Mouse (Mus musculus) gastrocnemius, postnatal 14 days (tissue): ENCODE measurements around the gene Pik3cg. TPM values are rescaled to one million over a fixed set of nuclear protein-coding genes. Genes with fewer than 3 reads are reported as not detected.

Experiments used
- DNase-seq: peaks from one replicate; pipeline ENCODE4 v3.0.0; 2021; ENCODE audit warnings: mixed read lengths
- intact Hi-C: fragments of 180-260 bp; cut with DNase I; formaldehyde crosslinking; loops from one replicate; pipeline ENCODE4 v1.15.1; 2025; ENCODE audit warnings: low total_unique reads
- total RNA-seq, 2 experiments: library from RNA; stranded (reverse); gene quantifications; 2 replicates each; pipeline ENCODE4 v1.2.3; 2021

Gene Pik3cg
- total RNA-seq, 2 experiments from 2014 or later: 1.5 TPM

DNA sequence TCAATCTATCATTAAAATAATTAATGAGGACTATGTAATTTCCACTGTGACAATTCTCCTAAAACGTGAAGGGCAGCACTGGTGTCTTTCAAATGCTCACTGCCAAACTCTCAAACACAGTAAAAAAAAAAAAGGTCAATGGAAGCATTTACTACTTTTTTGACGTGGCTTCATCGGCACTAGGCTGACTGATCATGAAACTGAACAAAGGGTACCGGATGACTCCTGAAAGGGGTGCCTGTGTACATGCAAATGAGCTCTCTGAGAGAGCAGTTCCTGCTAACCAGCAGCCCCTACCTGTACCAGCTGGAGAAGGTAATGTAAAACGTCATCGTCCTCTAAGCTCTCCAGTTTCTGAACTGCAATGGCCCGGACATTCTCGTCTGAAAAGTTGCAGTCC is 4.8 kb downstream of the Pik3cg start:
- DNase-seq: no peak
- intact Hi-C loops: no loop called here

DNA sequence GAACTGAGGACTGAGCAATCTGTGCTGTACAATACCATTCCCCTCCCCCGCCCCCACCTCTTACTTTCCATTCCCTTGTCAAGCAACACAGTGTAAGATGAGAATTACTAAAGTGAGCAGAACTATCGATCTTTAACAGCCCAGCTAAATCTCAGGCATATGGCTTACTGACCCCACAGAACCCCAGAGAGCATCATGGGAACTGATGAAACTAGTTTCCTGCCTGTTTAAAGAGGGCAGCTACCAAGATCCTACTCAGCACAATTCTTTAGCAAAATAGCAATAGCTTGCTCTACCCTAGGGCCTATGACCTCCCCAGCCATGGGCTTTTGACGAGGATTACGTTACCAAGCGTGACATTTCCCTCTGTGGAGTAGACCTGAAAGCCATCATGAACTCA is 5.9 kb downstream of the Pik3cg start:
- intact Hi-C loops: no loop called here
- no peak for DNase-seq

DNA sequence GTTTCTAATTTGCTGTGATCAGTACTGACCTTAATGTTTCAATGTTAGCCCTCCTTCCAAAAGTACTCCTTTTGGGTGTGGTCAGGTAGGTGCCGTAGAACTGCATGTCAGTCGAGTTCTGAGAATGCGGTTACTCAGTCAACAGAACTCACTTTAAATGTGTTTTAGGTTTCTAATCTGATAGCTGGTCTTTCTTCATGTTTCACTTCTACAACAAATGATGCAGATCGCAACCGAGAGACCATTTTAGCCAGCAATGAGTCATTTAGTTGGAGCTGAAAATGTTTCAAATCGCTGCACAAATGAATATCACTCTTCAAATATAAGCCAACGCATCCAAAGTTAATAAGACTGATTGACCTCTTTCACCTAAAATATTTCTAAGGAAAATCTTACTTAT is 6.5 kb downstream of the Pik3cg start:
- intact Hi-C loops: no loop called here
- no peak for DNase-seq

DNA sequence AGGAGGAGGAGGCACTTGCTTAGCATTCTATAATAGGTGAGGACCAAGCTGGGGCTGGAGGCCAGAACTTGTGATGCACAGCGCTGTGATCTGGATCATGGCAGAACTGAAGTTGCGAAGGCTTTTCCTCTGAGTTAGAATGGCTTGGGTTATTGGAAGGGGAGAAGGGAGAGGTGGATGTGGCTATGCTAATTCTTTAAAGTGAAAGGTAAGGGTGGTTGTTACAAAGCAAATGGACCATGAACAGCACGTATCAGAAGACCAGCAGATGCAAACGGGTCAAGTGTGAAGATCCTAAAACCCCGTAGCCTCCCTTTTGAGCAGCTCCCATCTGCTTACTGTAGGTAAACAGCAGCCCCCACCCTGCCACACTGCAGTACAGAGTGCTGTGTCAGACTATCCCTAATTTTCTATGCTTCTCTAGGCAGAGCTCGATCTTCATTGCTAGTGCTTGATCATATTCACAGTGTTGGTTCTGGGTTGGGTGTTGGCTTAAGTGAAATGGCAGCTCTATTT is 7.3 kb downstream of the Pik3cg start:
- no peak for DNase-seq
- intact Hi-C loops: no loop called here

DNA sequence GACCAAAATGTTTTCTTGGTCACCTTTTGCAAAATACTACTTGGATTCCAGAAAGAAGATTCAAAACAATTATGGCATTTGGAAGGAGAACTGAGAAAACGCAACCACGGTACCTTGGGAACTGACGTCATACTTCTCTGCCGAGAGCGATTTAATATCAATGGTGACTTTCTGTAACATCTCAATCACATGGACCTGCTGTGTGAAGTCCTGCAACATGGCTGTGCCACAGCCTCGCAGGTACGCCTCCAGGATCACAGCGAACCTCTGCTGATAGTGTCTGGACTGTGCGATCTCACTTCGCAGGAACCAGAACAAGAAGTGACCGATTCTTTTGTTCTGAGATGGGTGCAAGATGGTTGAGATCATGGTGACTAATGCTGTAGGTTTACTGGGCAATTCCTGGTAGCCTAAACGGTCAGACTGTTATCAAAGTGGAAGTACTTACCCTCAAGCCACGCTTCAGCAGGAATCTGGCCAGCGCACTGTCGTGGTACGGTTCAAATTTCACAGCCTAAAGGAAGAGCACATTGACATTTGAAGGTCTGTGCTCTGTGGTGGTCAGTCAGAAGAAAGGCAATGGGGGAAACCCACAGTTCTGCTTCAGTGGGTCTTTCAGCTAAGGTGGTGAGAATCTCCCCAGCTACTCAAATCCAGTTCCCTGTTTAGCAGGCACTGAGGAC is 7.9 kb downstream of the Pik3cg start:
- DNase-seq: no peak
- intact Hi-C loops: no loop called here

DNA sequence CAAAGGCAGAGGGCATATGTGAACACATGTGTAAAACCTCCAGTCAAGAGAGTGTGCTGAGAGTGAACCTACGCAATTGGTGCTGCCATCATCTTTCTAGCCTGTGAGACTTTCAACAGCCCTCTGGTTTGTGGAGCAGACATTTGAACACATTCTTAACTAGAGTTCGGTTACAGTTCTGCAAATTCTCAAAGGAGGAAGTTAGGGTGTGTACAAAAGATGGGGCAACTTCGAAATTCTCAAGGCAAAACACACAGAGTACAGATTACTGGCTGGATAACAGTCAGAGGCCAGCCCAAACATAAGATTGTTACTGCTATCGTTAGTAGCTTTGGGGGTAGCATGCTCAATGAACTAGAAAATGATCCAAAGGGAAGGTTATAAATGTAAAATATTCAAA is 9.0 kb downstream of the Pik3cg start:
- intact Hi-C loops: no loop called here
- no peak for DNase-seq

DNA sequence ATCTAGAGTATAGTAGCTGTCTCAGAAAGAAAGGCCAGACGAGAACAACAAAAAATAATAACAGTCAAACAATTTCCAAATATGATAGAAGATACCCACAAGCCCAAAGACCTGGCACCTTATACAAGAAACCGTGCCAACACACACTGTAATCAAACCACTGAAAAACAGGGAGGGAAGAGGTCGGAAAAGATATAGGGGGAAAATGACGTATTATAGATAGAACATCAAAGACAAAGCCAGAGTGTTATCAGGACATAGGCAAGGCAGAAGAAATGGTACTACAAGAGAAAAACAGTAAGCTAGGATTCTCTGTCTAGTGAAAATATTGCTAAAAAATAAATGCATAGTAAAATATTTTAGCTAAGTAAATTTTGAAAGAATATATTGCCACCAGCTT is 10.4 kb downstream of the Pik3cg start:
- DNase-seq: no peak
- intact Hi-C loops: no loop called here

DNA sequence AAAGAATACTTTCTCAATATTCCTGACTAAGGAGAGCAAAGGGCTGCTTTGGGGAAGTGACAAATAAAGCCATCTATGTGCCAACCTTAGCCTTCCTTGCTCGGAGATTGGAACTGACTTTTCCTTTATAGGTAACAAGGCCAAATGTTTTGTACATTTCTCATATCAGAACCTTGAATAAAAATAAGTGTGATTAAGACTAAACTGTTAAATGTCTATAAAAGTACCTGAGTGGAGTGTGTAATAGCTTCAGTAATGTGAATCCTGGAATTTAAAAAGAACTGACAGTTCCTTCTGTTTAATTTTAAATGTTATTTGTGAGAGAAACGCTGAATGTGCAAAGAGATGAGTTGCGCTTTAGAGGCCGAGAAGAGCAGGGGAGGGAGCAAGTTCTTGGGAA is 13.5 kb downstream of the Pik3cg start:
- intact Hi-C loops: no loop called here

DNA sequence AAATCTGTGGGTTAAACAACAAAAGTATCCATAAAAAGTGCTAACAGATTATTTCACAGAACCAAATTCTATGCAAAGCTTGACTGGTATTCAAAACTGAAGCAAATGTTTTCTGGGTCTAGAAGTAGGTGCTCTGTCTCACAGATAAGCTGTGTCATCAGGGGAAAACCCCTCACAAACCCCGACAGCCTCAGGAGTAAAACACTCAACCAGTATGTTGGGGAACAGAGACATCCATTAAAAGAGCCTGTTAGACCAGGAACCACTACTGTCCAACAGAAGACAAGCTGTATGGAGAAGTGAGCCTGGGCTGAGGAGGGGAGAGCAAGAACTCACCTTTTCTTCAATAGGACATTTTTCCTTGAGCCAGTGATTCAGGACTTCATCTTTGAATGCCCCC is 14.1 kb downstream of the Pik3cg start:
- no peak for DNase-seq
- intact Hi-C loops: no loop called here

More for the DNA sequence above, 13.5 kb downstream of the Pik3cg start:
- no peak for DNase-seq

DNA sequence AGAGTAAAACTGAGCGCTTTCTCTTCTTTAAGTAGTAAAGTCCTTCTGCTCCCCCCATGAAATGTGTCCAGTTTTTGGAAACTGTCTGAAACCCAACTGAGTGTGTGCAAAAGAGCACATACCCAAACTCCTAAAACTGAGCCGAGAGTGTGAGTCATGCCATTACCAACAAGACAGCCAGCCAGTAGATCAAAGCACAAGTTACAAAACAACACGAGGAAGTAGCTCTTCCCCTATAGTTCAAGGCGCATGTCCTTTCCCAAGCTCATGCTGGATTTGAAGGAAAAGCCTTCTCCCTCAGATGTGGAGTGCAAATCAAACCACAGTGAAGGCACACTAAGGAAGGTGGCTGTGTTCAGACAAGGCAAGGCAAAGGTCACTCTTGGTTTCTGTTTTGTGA is 17.5 kb downstream of the Pik3cg start:
- intact Hi-C loops: no loop called here
- no peak for DNase-seq

DNA sequence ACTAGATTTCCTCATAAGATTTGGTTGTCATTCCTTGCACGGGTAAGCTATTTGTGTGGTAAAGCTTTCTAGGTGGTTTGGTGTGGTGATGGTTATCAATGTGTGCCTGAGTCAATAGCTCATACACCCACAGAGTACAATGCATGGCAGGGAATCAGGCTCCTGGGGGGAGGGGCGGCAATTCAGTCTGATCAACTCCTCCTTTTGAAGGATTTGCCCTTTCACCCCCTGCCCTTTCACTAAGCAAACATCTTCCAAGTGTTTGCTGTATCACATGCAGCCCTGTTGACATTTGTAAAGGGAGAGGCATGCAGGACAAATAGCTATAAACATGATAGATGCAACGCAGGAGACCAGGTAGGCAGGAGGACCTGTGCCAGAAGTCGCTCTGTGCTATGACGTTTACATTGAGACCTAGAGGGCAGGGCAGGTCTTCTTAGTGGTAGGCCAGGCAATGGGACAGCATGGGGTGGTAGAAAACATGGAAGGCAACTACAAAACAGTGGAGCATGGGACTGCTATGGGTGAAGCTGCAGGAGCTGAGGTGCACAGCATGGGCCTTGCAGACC is 20.7 kb downstream of the Pik3cg start:
- intact Hi-C loops: no loop called here
- DNase-seq: no peak

DNA sequence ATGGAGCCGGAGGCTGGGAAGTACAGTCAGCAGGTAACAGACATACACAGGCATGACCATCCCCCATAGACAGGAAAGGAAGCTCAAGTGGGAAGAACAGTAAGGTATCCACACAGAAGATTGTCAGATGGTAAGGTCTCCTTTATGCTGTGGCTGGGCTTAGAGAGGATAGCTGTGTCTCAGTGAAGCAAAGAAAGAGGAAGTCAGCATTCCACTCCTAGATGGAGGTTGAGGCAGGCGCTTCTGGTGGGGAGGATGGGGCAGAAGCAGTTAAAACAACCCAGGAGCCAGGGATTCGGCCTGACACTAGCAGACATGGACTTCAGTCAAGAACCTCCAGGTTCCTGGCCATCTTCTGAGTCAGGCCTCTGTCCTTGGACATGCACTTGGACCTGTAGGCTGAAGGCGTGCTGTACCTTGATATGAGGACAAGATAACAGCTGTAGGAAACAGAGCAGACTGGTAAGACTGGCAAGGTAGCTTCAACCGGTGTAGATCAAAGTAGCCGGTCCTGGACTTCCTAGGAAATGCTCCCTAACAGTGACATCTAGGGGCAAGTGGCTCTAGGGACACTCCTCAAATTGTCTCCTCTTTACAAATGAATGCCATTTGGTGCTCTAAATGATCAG is 21.7 kb downstream of the Pik3cg start:
- intact Hi-C loops: no loop called here
- DNase-seq: no peak

DNA sequence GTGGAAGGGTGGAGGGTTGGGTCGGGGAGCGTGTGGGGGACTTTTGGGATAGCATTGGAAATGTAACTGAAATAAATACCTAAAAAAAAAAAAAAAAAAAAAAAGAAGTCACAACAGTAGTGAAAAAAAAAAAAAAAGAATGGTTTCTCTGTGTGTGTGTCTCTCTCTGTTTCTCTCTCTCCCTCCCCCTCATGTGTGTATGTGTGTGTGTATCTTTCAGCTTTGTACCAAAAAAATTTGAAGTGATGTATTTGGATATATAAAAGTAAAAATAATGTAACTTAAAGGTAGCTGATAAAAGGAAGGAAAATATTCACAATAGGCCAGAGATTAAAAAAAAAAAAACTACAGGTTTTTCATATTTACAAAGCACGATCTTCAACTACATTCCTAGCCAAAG is 23.6 kb downstream of the Pik3cg start:
- intact Hi-C loops: no loop called here
- DNase-seq: no peak

DNA sequence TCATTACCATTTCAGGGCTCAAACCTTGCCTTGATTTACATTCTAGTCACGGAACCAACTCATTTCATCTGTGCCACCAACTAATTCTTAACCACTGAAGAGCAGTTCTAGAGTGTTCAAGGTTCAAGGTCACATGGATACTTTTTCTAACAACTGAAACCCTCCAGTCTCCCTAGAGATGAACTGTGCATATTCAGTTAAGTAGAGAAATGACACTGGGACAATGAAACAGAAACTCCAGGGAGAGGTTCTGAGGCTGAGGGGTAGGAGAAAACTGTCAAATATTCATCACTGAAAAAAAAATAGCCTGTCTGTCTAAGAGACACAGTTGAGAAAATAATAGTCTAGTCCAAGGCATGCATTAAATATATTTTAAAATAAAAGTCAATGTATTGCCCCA is 24.9 kb downstream of the Pik3cg start:
- intact Hi-C loops: no loop called here
- DNase-seq: no peak

DNA sequence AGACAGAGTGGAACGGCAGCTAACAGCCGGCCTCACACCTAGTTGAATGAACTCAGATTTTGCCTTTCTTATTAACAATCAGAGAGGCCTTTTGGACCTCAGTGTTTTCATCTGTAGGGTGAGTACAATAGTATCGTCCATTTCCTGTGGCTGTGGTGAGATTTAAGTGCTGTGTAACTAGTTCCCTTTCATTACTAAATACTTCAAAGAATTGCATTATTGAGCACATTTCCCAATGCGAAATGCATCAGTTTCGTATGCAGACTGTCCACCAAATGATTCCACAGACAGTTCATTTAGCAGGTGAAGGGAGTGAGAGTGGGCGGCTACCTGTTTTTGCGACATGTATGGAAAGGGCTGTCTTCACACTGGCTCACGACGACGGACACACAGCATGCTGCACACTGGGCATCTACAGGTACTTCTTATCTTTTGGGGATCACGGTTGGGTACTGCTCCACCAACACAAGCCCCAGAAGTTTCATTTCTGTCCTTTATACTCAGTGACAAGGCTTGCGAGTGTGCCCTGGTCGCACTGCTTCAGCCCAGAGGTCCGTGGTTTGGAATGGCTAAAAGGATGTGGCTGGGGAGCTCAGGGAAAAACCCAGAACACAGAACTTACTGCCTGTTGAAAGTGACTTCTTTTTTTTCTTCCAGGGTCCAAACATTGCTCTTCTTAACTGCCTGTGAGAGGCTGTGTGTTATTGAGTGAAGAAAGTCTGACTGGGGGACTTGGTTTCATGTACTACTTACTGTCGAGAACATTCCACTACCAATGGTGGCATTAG is 25.6 kb downstream of the Pik3cg start:
- intact Hi-C loops: no loop called here
- no peak for DNase-seq

DNA sequence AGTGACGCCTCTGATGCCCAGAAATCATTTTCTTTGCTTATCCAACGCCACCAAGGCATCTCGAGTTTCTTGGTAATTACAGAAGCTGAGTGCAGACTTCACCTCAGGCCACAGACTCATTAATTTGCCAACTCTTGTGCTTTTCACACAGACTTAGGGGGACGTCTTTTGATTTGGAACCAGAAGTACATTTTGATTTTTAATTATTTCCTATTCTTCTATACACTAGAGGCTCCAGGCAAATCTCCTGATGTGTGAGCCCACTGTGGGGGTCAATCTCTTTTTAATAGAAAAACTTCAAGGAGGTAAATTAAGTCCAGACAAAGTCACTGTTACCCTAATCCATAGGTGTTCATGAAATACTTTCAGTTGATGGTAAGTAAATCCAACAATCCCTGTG is 26.6 kb downstream of the Pik3cg start:
- DNase-seq: no peak
- intact Hi-C loops: no loop called here

DNA sequence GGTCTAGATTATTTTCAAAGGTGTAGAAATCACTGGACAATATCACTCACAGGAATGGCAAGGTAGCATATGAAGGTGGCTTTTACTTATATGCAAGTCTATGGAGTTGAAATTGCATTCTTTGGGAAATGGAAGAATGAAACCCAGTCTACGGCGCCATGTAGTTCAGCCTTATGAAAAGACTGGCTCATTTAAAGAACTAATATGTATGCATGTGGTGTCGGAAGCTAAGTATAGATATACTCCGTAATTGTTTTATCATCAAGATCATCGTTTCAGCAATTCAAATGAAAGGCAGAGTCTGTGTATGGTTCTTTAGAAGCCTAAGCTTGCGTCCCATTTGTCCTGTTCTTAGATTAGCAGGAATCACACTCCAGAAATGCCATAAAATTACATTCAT is 34.0 kb downstream of the Pik3cg start:
- intact Hi-C loops: no loop called here

DNA sequence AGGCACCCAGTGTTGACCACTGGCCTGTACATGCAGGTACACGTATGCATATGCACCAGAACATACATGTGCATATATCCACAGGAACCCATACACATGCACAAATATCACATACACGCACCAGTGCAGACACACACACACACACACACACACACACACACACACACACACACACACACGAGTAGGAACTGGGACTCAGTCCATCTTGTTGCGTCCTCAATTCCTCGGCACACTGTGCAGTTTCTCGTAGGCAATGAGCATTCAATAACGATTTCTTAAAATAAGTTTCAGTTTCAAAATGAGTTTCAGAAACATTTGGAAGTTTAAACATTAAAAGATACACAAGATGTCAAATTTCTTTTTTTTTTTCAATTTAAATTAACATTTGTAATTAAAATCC is 35.6 kb downstream of the Pik3cg start:
- DNase-seq: no peak
- intact Hi-C loops: no loop called here

More for the DNA sequence above, 34.0 kb downstream of the Pik3cg start:
- DNase-seq: no peak

DNA sequence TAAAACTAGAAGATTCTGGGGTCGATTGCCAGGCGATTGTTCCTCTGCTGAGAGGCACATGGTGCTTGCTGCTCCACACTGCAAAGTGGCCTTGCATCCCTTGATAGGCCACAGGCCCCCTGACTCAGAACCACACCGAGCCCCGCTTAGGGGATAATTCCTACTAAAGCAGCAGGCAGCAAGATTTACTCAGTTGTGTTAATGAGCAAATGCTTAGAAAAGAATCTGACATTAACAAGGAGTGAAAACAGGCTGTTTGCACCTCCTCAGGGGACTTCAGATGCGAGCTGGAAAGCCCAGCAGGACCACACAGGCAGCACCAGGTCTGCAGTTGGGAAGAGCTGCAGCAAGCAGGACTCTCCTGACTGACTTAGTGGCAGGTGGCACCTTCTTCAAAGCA is 39.3 kb downstream of the Pik3cg start:
- DNase-seq: no peak
- intact Hi-C loops: no loop called here

DNA sequence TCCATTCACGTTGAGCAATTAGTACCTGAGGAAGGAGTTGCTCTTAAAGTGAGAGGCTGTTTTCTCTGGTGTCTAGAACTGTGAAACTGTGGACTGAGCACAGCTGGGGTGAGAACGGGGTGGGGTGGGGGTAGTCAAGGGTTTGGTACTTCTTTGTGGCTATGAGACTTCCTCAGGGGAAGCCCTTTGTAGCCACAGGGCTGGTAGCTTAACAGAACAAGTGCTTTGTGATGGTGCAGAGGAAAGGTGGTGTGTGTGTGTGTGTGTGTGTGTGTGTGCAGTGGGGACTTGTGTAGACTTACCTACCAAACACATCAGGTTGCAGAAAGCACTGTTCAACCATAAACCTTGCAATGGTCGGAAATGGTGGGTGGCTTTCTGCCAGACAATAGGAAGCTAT is 39.7 kb downstream of the Pik3cg start:
- intact Hi-C loops: no loop called here
- DNase-seq: no peak
